Mouse (Mus musculus) heart, adult 11 months (tissue): ENCODE data around the gene Dazap1.
A peak's percentile ranks its signal among the peaks of the same experiment; 100 is the strongest.

ENCODE experiments used
- DNase-seq: peaks from one replicate; pipeline ENCODE4 v3.0.0; 2022

Dazap1 gene

GRCm38 (mm10) chr10:80271870-80272585, 10.7 kb downstream of the Dazap1 start:
- DNase-seq, result no peak

- peak; percentile 94 for DNase-seq
Observed at GRCm38 (mm10) chr10:80273847-80274246, 12.6 kb downstream of the Dazap1 start.

GRCm38 (mm10) chr10:80276238-80276637, 15.0 kb downstream of the Dazap1 start:
- no peak for DNase-seq

GRCm38 (mm10) chr10:80278390-80278789, 17.1 kb downstream of the Dazap1 start:
- DNase-seq, result no peak

- DNase-seq, result peak; percentile 93
Observed at GRCm38 (mm10) chr10:80279273-80279672, 18.0 kb downstream of the Dazap1 start.

- peak; percentile 98 for DNase-seq
Observed at GRCm38 (mm10) chr10:80281304-80281703, 20.0 kb downstream of the Dazap1 start.

GRCm38 (mm10) chr10:80281921-80282371, 20.7 kb downstream of the Dazap1 start:
- no peak for DNase-seq

GRCm38 (mm10) chr10:80282481-80283441, 21.5 kb downstream of the Dazap1 start:
- DNase-seq, result no peak

- DNase-seq, result no peak
Observed at GRCm38 (mm10) chr10:80285222-80286070, 24.2 kb downstream of the Dazap1 start.

- no peak for DNase-seq
Observed at GRCm38 (mm10) chr10:80288097-80288496, 26.8 kb downstream of the Dazap1 start.

GRCm38 (mm10) chr10:80288657-80289056, 27.4 kb downstream of the Dazap1 start:
- DNase-seq, result no peak

- DNase-seq, result peak; percentile 99
Observed at GRCm38 (mm10) chr10:80292251-80293146, 31.2 kb downstream of the Dazap1 start, which contains the start of gene Rps15. Gene Rps15, plus strand, starts transcription at chr10:80292453.

- DNase-seq, result no peak
Observed at GRCm38 (mm10) chr10:80293325-80293724, 32.0 kb downstream of the Dazap1 start.

- no peak for DNase-seq
Observed at GRCm38 (mm10) chr10:80294311-80294710, 33.0 kb downstream of the Dazap1 start.

GRCm38 (mm10) chr10:80294788-80295303, 33.6 kb downstream of the Dazap1 start:
- DNase-seq, result no peak

- peak; percentile 99 for DNase-seq
Observed at GRCm38 (mm10) chr10:80295618-80296425, 34.5 kb downstream of the Dazap1 start, which contains the start of gene Apc2. Gene Apc2, plus strand, starts transcription at chr10:80295977.

- DNase-seq, result peak; percentile 94
Observed at GRCm38 (mm10) chr10:80296824-80297223, 35.5 kb downstream of the Dazap1 start.

GRCm38 (mm10) chr10:80297526-80298133, 36.3 kb downstream of the Dazap1 start:
- DNase-seq, result peak; percentile 92

GRCm38 (mm10) chr10:80298571-80299281, 37.4 kb downstream of the Dazap1 start:
- DNase-seq, result peak; percentile 98
